Mouse (Mus musculus): ENCODE measurements at regions not wholly inside any gene's neighbourhood (a gene's known extent, or its start where the extent isn't known, plus 50 kb on each side); places are given as distances from the start of the nearest gene placed in this dataset.

GRCm38 (mm10) chr7:40220549-40220948, 677.6 kb upstream of the Vstm2b start:
- no peaks in the 10 kb centered on the region for H3K36me3 ChIP-seq (replicated peaks; ENCODE audit: insufficient read depth, low read length)
- H3K9ac ChIP-seq (replicated peaks), result no peak overlapping the region
- H3K9me3 ChIP-seq (ENCODE audit: low read length), result no peaks in the 10 kb centered on the region
- 66% methylated on average over 4 of the region's 4 CpGs for WGBS (ENCODE audit: insufficient replicate concordance)
- TF ChIP-seq CTCF (IDR thresholded peaks at IDR 0.05; ENCODE audit: low read depth), result no peak
- TF ChIP-seq EP300 (IDR thresholded peaks at IDR 0.05; ENCODE audit: low read depth), result no peak
- H3K4me1 ChIP-seq (ENCODE audit: insufficient read depth), result no peaks in the 10 kb centered on the region
- H3K4me3 ChIP-seq (ENCODE audit: low read depth, low read length), result no peak overlapping the region
- ATAC-seq (no peak), DNase-seq (no peak)
- H3K27me3 ChIP-seq (ENCODE audit: insufficient read depth, low read length), result no peaks in the 10 kb centered on the region
- H3K4me2 ChIP-seq (ENCODE audit: low read depth, low read length), result no peak overlapping the region
- H3K27ac ChIP-seq (ENCODE audit: low read depth), result no peak overlapping the region

- no peaks in the 10 kb centered on the region for H3K27me3 ChIP-seq (ENCODE audit: insufficient read depth, low read length)
- H3K27ac ChIP-seq (ENCODE audit: low read depth), result no peak overlapping the region
- DNase-seq (no peak), ATAC-seq (no peak)
- H3K4me2 ChIP-seq (ENCODE audit: low read depth, low read length), result no peak overlapping the region
- no peak overlapping the region for H3K4me3 ChIP-seq (ENCODE audit: low read depth, low read length)
- TF ChIP-seq CTCF (IDR thresholded peaks at IDR 0.05; ENCODE audit: low read depth) (no peak), EP300 (IDR thresholded peaks at IDR 0.05; ENCODE audit: low read depth) (no peak)
- no peaks in the 10 kb centered on the region for H3K9me3 ChIP-seq (ENCODE audit: low read length)
- no peak overlapping the region for H3K9ac ChIP-seq (replicated peaks)
- WGBS (ENCODE audit: insufficient replicate concordance), result 81% methylated on average over 8 of the region's 8 CpGs
- no peaks in the 10 kb centered on the region for H3K36me3 ChIP-seq (replicated peaks; ENCODE audit: insufficient read depth, low read length)
- no peaks in the 10 kb centered on the region for H3K4me1 ChIP-seq (ENCODE audit: insufficient read depth)
Measured at GRCm38 (mm10) chr7:40245188-40245587, 652.9 kb upstream of the Vstm2b start.

- no peaks in the 10 kb centered on the region for H3K4me1 ChIP-seq (ENCODE audit: insufficient read depth)
- TF ChIP-seq CTCF (IDR thresholded peaks at IDR 0.05; ENCODE audit: low read depth) (no peak), EP300 (IDR thresholded peaks at IDR 0.05; ENCODE audit: low read depth) (no peak)
- no peak overlapping the region for H3K4me2 ChIP-seq (ENCODE audit: low read depth, low read length)
- H3K4me3 ChIP-seq (ENCODE audit: low read depth, low read length), result no peak overlapping the region
- WGBS (ENCODE audit: insufficient replicate concordance), result 53% methylated on average over 2 of the region's 2 CpGs
- ATAC-seq, result no peak
- no peak for DNase-seq
- H3K27me3 ChIP-seq (ENCODE audit: insufficient read depth, low read length), result no peaks in the 10 kb centered on the region
- no peaks in the 10 kb centered on the region for H3K9me3 ChIP-seq (ENCODE audit: low read length)
- H3K27ac ChIP-seq (ENCODE audit: low read depth), result no peak overlapping the region
- no peaks in the 10 kb centered on the region for H3K36me3 ChIP-seq (replicated peaks; ENCODE audit: insufficient read depth, low read length)
- no peak overlapping the region for H3K9ac ChIP-seq (replicated peaks)
Measured at GRCm38 (mm10) chr7:40248521-40248920, 649.6 kb upstream of the Vstm2b start.

GRCm38 (mm10) chr7:40253486-40253885, 644.6 kb upstream of the Vstm2b start:
- Histone ChIP-seq H3K36me3 (replicated peaks; ENCODE audit: insufficient read depth, low read length) (no peaks in the 10 kb centered on the region), H3K9ac (replicated peaks) (no peak overlapping the region), H3K4me3 (ENCODE audit: low read depth, low read length) (no peak overlapping the region), H3K4me2 (ENCODE audit: low read depth, low read length) (no peak overlapping the region), H3K9me3 (ENCODE audit: low read length) (no peaks in the 10 kb centered on the region), H3K27ac (ENCODE audit: low read depth) (no peak overlapping the region), H3K4me1 (ENCODE audit: insufficient read depth) (no peaks in the 10 kb centered on the region), H3K27me3 (ENCODE audit: insufficient read depth, low read length) (no peaks in the 10 kb centered on the region)
- 42% methylated on average over 2 of the region's 2 CpGs for WGBS (ENCODE audit: insufficient replicate concordance)
- ATAC-seq, result no peak
- TF ChIP-seq CTCF (IDR thresholded peaks at IDR 0.05; ENCODE audit: low read depth), result no peak
- no peak for TF ChIP-seq EP300 (IDR thresholded peaks at IDR 0.05; ENCODE audit: low read depth)
- DNase-seq, result no peak

- H3K4me2 ChIP-seq (ENCODE audit: low read depth, low read length), result no peak overlapping the region
- no peak for TF ChIP-seq CTCF (IDR thresholded peaks at IDR 0.05; ENCODE audit: low read depth)
- TF ChIP-seq EP300 (IDR thresholded peaks at IDR 0.05; ENCODE audit: low read depth), result no peak
- no peak overlapping the region for H3K4me3 ChIP-seq (ENCODE audit: low read depth, low read length)
- no peaks in the 10 kb centered on the region for H3K27me3 ChIP-seq (ENCODE audit: insufficient read depth, low read length)
- no peak overlapping the region for H3K27ac ChIP-seq (ENCODE audit: low read depth)
- 48% methylated on average over 1 of the region's 1 CpGs for WGBS (ENCODE audit: insufficient replicate concordance)
- H3K9me3 ChIP-seq (ENCODE audit: low read length), result no peaks in the 10 kb centered on the region
- no peak overlapping the region for H3K9ac ChIP-seq (replicated peaks)
- no peaks in the 10 kb centered on the region for H3K4me1 ChIP-seq (ENCODE audit: insufficient read depth)
- ATAC-seq (no peak), DNase-seq (no peak)
- H3K36me3 ChIP-seq (replicated peaks; ENCODE audit: insufficient read depth, low read length), result no peaks in the 10 kb centered on the region
Measured at GRCm38 (mm10) chr7:40257733-40258376, 640.3 kb upstream of the Vstm2b start.

GRCm38 (mm10) chr7:40258377-40258739, 639.8 kb upstream of the Vstm2b start:
- no peak overlapping the region for H3K9ac ChIP-seq (replicated peaks)
- H3K4me3 ChIP-seq (ENCODE audit: low read depth, low read length), result no peak overlapping the region
- H3K4me1 ChIP-seq (ENCODE audit: insufficient read depth), result no peaks in the 10 kb centered on the region
- no peaks in the 10 kb centered on the region for H3K27me3 ChIP-seq (ENCODE audit: insufficient read depth, low read length)
- TF ChIP-seq CTCF (IDR thresholded peaks at IDR 0.05; ENCODE audit: low read depth) (no peak), EP300 (IDR thresholded peaks at IDR 0.05; ENCODE audit: low read depth) (no peak)
- no peak for DNase-seq
- H3K4me2 ChIP-seq (ENCODE audit: low read depth, low read length), result no peak overlapping the region
- ATAC-seq, result no peak
- H3K36me3 ChIP-seq (replicated peaks; ENCODE audit: insufficient read depth, low read length), result no peaks in the 10 kb centered on the region
- no peak overlapping the region for H3K27ac ChIP-seq (ENCODE audit: low read depth)
- H3K9me3 ChIP-seq (ENCODE audit: low read length), result no peaks in the 10 kb centered on the region
- 62% methylated on average over 6 of the region's 6 CpGs for WGBS (ENCODE audit: insufficient replicate concordance)

All from liver, postnatal 0 days (tissue).